Mouse (Mus musculus) liver, postnatal 0 days (tissue): Measurements from ENCODE around the gene Gm5414.

Experiments used
- CTCF ChIP-seq: sonication (generic); IDR thresholded peaks from 2 replicates; pipeline ENCODE4 v1.5.1; 2016; ENCODE audit warnings: antibody characterized with exemption, low read depth
- EP300 ChIP-seq: IDR thresholded peaks from 2 replicates; pipeline ENCODE4 v1.6.1; 2016; ENCODE audit warnings: antibody characterized with exemption, low read depth, mild to moderate bottlenecking

GRCm38 (mm10) chr15:101627884-101628283 is at the start of gene Gm5414:
- no peak for TF ChIP-seq CTCF
- no peak for TF ChIP-seq EP300
